Mouse (Mus musculus) T-helper 2 cell (primary cell): ENCODE data around the gene Col25a1.

Experiments
- in situ Hi-C: fragments of 300-600 bp; cut with MboI, MseI; formaldehyde crosslinking; loops from one replicate; pipeline ENCODE4 v1.15.1; 2025; ENCODE audit warnings: high pct_unique_total_duplicates

The Col25a1 gene

DNA sequence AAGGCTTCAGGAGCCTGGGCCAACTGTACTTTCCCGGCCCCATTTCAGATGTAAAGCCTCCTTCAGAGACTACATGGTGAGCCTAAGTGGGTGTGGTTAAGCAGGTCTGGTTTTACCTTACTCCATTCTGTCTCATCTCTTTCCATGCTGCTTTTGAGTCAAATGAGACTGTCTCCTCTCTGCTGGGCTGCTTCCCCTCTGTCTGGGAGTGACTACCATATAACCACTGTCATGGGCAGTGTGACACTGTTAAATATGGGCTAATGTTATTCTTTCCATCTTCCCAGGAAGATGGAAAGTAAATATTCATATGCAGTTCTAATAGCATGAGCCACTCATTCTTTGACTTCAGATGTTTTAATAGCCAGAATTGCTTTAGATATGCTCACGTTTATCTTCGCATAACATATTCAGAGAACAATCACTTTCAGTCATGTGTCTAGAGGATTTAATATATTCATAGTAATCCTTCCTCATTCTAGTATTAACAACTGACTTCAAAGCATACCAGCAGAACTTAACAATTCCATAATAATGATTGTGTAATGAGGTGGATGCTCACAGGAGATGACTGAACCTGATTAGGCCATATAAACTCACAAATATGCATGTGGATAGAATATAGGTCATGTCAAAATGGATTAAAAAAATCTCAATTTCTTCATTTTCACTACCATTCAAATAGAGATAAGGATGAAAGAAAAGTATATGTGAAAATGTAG is 243.5 kb downstream of the Col25a1 start:
- in situ Hi-C loops, result no loop called here

DNA sequence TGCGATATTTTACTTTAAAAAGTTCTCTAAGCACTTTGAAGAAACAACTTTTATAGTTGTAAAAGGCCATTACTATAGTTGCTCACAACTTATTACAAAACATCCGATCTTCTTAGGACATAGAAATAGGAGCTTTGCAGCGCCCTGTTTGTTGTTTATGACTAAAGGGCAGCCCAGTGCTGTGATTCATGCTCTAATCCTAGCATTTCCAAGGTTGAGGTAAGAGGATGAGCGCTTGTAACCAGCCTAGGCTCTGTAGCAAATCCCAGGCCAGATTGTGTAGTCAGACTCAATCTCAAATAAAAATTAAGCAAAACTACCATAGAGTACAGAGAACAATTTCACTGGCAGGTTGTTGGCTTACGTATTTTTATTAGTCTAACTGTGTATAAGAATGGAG is 246.5 kb downstream of the Col25a1 start:
- in situ Hi-C loops, result no loop called here

- in situ Hi-C loops, result no loop called here
These were observed 247.3 kb downstream of the Col25a1 start for GRCm38 (mm10) chr3:130378626-130379025.

- in situ Hi-C loops, result loop anchor here (5.0 kb wide), 1 partner anchor 62 kb away; no protein-coding TSS in a partner anchor
These were observed 249.1 kb downstream of the Col25a1 start for GRCm38 (mm10) chr3:130380299-130380845.

DNA sequence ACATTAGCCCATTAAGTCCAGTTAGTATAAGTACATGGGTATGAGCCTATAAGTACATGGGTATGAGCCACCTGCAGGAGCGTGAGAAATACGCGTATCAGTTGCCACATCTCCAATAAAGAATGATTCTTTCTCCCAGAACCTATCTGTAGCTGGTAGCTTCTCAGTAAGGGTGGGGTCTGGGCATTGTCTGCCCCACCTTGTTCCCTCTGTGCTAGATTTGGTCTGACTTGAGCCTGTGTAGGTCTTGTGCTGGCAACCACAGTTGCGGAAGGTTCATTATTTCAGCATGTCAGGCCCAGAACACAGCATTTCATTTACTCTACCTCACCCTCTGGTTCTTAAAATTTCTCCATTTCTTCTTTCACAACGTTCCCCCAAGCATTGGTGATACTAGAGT is 250.4 kb downstream of the Col25a1 start:
- in situ Hi-C loops, result loop anchor here (5.0 kb wide), 1 partner anchor 61 kb away; no protein-coding TSS in a partner anchor

GRCm38 (mm10) chr3:130385856-130386255 is 254.6 kb downstream of the Col25a1 start:
- in situ Hi-C loops, result no loop called here

DNA sequence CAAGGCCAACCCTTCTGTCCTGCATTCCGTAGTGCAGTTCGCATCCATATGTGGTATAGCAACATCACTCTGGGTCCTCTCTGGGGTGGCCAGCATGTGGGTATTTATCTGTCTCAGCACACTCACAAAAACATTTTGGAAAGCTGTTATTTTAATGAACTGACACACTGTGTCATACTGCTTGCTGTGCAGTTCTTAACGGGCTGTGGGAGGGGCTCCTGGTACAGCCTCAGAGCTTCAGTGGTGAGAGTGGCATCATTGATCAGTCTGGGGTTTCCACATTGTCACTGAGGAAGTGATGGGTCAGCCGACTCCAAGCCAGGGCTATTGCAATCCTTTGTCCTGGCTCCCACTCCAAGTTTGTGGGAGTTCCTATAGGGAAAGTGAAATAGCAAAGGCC is 255.9 kb downstream of the Col25a1 start:
- in situ Hi-C loops, result no loop called here

DNA sequence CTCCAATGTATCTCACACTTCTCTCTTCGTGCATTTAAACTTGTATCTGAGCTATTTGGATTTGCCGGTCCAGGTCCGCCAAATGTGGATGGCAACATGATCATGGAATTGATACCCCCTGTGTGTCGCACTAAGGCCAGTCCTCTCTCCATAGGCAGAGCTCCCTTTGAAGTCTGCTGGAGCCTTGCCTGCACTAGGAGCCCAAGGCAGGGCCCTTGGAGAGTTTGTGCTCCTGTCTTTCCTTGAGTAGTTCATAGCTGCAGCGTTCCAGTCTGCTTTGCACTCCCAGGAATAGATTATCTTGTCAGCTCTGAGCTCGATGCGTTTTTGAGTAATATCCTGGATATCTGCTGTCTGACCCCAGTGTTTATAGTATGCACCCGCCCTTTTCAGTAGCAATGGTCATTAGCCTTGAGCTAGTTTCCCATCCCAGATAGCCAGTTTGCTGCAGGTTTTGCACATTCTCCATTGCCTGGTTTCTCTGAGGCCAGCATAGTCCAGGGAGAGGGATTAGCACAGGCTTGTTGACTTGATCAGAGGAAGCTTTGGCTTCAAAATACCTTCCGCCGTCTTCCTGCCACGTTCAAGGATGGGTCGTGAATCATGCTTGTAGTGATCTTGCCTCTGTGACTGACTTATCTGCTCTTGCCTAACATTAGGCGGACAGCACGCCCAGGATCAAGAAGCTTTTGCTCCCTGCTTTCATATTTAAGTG is 258.1 kb downstream of the Col25a1 start:
- in situ Hi-C loops, result no loop called here

DNA sequence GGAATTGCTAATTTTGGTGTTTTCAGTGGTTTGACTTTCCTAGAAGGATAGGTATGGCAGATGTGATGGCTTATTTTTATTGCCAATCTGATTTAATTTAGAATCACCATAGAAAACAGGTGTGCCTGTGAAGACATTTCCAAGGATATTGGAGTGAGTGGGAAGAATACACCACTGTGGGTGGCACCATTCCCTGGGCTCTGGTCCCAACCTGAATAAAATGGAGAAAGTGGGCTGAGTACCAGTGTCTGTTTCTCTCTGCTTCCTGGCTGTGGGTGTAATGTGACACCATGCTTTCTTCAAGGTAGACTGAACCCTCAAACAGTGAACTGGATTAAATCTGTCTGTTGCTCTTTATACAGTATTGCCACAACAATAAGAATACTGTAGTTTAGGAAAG is 265.3 kb downstream of the Col25a1 start:
- in situ Hi-C loops, result loop anchor here (5.0 kb wide), 1 partner anchor 69 kb away; no protein-coding TSS in a partner anchor

DNA sequence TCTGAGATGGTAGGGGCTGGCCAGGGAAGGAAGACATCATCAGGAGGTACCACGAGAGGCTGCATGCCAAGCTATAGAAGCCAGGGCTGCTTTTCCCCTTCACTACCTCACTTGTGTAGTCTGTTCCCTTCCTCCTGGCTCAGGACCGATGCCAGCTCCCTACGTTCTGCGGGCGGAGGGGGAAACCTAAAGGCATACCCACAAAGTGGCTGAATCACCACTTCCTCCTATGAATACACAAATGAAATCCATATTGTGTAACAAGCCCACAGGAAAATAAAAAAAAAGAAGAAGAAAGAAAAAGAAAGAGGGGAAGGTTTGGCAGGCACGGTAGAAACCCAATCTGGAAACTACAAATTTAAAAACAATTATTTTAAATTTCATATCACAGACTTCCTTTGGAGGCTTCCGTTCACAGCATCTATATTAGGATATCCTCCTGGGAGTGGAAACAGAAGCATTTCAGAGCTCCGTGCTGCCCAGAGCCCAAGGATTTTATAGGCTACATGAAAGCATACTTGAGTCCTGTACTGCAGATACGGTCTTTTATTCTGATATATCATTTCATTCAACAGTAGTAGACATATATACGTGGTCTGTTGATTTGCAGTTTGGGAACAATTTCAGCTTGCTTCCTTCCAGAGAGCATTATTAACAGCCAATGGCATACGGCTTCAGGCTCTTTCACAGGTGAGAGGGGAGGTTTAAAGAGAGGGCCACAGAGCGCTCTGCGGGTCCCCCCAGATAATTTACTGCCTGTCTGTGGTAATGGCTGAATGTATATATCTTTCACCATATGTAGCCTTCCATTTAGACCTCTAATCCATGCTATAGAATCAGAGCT is 269.6 kb downstream of the Col25a1 start:
- in situ Hi-C loops, result no loop called here

DNA sequence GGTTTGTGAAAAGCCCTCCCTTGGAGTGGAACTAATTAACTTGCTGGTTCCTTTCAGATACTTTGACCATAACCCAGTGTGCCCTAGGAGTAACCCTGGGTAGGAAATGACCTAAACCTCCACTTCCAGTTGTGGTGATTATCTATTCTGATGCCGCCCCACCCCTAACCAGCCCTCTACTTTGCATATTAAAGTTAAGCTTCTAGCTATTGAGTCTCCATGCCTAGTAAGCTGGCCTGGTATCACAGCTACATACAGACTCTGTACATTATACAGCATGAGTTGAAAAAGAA is 270.2 kb downstream of the Col25a1 start:
- in situ Hi-C loops, result no loop called here

GRCm38 (mm10) chr3:130404525-130405409 is 273.5 kb downstream of the Col25a1 start:
- in situ Hi-C loops, result no loop called here

- in situ Hi-C loops, result no loop called here
These were observed 275.9 kb downstream of the Col25a1 start for GRCm38 (mm10) chr3:130407201-130407600.

- in situ Hi-C loops, result no loop called here
These were observed 281.9 kb downstream of the Col25a1 start for GRCm38 (mm10) chr3:130413239-130413638.

- in situ Hi-C loops, result no loop called here
These were observed 287.6 kb downstream of the Col25a1 start for GRCm38 (mm10) chr3:130418951-130419350.

- in situ Hi-C loops, result no loop called here
These were observed 297.5 kb downstream of the Col25a1 start for GRCm38 (mm10) chr3:130428796-130429195.

GRCm38 (mm10) chr3:130430052-130430451 is 298.8 kb downstream of the Col25a1 start:
- in situ Hi-C loops, result no loop called here

DNA sequence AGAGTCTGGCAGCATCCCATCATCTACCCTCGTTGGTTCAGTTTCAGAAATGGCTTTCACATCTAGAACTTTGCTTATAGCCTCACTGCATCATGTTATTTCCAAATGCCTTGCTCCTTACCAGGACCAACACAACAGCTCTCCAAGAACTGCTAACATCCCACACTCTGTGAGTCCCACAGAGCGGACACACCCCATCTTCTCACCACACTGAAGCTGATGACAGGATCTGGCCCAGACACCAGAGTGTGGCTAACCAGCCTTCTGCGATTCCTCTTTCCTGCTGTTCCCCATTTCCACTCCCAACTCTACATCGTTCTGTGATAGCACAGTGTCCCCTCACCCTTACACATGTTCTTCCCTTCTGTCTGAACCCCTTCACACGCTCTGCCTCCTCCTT is 301.5 kb downstream of the Col25a1 start:
- in situ Hi-C loops, result no loop called here

GRCm38 (mm10) chr3:130436956-130437355 is 305.7 kb downstream of the Col25a1 start:
- in situ Hi-C loops, result no loop called here

GRCm38 (mm10) chr3:130439767-130440166 is 308.5 kb downstream of the Col25a1 start:
- in situ Hi-C loops, result loop anchor here (5.0 to 10.0 kb wide), 2 partner anchors 57 to 1155 kb away; no protein-coding TSS in a partner anchor

DNA sequence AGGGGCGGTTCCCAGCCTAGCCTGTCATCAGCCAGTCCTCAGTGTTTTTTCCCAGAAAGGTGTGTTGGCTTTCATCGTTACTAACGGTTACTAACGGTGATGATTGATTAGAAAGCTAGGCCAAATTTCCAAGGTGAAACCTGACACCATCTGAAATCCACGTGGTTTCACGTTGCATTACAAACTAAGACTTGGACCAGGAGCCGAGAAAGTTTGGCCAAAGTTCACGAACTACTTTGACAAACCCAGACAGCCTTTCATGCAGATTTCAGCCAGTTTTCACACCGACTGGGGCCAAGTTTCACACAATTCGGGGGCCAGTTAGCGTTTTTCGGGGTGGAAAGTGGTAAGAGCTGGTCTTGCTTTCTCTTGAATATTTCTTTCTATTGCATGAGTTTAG is 309.4 kb downstream of the Col25a1 start:
- in situ Hi-C loops, result loop anchor here (5.0 to 10.0 kb wide), 2 partner anchors 58 to 1156 kb away; no protein-coding TSS in a partner anchor
